Mouse (Mus musculus): ENCODE measurements around the gene Gstz1.

- TF ChIP-seq NRF1 (IDR thresholded peaks at IDR 0.05; ENCODE audit: low read depth, low read length) (no peak), EP300 (IDR thresholded peaks at IDR 0.05; ENCODE audit: low read length) (no peak), USF1 (IDR thresholded peaks at IDR 0.05; ENCODE audit: low read depth, low read length) (no peak), MXI1 (IDR thresholded peaks at IDR 0.05; ENCODE audit: low read depth, low read length) (no peak), USF2 (conservative IDR thresholded peaks at IDR 0.05; ENCODE audit: low read depth, low read length) (no peak)
Observed at GRCm38 (mm10) chr12:87160310-87160709, 13.3 kb downstream of the Gstz1 start.

All from CH12.LX (cell line).